Mouse (Mus musculus): ENCODE data around the gene D3Ertd751e. TPM values are rescaled to one million over a fixed set of nuclear protein-coding genes. Genes with fewer than 3 reads are reported as not detected.

The D3Ertd751e gene
- polyA plus RNA-seq, 1 experiment from 2014 or later, result 19.5 TPM

Other genes with a start within 250 kb of the D3Ertd751e start
- 12.1 and 12.6 TPM in 2 replicates for gene Jade1, start 186.9 kb upstream of the D3Ertd751e start, polyA plus RNA-seq (2014; fragmentation: Nextera tagmentation; extraction: Ambion mirVana)
- gene Sclt1, start 97 bp upstream of the D3Ertd751e start, polyA plus RNA-seq (2014; fragmentation: Nextera tagmentation; extraction: Ambion mirVana), result 22.9 and 24.7 TPM in 2 replicates

All from stomach, embryonic 14.5 days (tissue).